Mouse (Mus musculus) cerebellum, adult (tissue): ENCODE data around the gene Dnmt3a.
"Not testable (repeated sequence)": the region's sequence is repeated elsewhere in the genome, so short reads cannot be mapped to it uniquely, and the experiment has no call there.

Experiments used
- ATAC-seq: cut with Nextera tagmentation; 2 replicates; pipeline ENCODE4 v1.9.2; 2017; ENCODE audit warnings: mild to moderate bottlenecking, moderate library complexity, mixed read lengths; ENCODE audit not compliant: insufficient number of reproducible peaks, low FRiP score, low TSS enrichment

Gene Dnmt3a

DNA sequence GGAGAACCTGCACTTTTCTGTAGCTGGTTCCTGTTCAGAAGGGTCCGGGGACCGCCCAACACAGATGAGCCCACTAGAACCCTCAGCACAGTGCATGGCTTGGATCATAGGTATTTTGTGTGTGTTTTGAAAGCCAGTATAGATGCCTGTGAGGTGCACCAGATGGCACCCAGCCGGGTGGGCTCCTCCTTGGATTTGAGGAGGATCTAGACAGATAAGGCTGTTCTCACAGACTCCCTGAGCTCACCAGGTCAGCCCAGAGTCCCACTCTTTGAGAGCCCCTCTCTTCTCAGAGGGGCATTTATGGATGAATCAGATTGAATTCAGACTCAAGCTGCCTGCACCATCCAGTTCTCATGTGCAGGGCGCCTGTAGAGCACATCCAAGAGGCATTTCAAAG is 101.2 kb downstream of the Dnmt3a start:
- no peak for ATAC-seq

DNA sequence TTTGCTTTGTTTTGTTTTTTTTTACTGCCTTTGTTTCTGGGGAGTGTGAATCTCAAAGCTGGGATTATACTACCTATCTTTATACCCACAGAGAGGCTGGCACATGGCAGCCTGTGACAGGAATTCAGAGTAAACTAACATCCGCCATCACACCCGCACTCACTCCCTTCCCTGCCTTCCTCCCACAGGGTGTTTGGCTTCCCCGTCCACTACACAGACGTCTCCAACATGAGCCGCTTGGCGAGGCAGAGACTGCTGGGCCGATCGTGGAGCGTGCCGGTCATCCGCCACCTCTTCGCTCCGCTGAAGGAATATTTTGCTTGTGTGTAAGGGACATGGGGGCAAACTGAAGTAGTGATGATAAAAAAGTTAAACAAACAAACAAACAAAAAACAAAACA is 101.6 kb downstream of the Dnmt3a start:
- ATAC-seq, result no peak

DNA sequence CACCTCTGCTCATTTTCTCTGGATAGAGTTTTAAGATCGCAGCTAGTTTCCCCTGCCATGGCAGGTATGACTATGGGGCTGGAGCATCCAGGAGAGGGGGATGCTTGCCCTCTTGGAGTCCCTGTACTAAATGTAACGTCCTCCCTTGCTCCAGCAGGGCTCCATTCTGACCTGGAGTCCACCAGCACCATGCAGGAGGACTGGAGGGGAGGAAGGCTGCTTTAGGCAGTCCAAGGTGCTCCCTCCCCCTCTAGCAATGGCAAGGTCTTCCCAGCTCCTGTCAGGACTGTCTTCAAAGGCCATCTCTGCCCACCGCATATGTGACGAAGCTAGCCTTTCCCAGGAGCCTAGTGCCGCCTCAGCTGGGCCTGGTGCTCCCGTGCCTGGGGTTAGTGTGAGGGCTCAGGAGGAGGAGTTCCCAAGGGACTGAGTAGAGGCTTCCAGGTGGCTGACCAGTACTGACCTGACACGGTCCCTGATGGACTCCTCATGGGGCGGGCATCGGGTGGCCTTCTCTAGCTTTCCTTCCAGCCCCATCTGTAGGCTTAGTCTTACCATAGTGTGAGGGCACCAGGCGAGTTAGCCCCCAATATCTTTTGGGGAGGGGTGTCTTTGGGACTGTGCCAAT is 104.8 kb downstream of the Dnmt3a start:
- ATAC-seq, result no peak; the same call in 1 of the 2 replicates

DNA sequence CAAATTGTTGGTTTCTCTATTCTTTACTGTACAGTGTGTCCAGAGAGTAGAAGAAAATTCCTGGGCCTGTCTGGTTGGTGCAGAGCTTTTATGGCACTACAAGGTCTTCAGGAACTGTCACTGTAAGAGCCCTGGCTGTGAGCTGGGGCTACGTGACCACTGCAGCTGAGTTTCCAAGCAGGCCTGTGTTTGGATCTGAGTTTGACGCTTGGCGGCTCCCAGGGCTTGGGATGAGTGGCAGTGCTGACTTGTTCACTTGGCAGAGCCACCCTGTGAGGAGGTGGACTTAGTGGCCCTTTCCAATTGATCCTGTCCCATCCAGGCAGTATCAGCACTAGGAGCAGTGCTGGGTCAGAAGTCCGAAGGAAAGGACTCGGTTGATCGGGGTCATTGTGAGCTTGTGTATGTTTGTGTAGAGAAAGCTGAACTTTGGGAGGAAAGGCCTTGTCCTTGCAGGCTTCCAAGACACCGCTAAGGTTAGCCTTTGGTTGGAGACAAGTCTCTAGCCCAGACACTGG is 106.1 kb downstream of the Dnmt3a start:
- ATAC-seq, result no peak

DNA sequence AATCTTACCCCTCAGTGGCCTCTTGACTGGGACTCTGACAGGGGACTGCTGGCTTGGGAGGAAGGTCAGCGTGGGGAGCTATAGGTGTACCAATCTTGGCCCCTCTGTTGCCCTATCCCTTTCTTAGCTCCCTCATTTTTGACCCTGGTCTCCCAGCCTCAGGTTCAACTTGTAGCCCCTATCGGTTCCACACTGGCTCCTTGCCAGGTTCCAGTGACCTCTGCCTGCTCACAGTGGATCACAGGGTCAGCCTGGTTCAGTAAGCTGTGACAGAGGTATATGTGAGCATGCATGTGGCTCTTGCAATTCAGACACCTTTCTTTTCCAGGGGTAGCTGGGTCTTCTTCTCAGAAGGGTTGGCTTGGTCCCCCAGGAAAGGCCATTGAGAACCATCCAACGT is 110.0 kb downstream of the Dnmt3a start:
- ATAC-seq, result no peak; the same call in 1 of the 2 replicates

DNA sequence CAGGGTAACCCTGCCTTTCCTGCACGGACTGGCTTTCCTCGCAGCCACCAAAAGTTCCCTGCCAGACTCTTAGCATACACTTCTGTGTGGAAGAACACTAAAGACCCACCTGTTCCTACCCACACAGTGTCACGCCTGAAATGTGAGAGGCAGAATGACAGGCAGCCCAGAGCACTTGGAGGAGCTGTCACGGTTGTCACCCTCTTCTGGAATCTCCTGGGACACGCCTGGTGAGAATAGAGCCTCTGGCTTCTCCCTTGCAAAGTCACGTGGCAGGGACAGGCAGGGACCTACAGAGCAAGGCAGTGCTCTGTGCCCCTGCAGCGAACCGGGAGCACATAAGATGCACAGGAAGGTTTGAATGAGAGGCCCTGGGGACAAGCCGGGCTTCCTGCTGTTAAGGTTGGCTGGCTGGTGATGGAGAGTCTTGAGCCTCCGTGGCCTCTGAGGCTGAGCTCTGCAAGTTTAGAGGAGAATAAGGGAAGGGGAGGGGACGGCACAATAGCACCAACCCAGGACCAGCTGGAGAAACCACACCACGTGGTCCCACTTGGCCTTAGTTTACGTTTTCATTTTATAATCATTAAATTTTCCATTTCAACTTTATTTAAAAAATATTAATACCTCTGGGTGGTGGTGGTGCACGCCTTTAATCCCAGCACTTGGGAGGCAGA is 112.0 kb downstream of the Dnmt3a start:
- ATAC-seq, result no peak

DNA sequence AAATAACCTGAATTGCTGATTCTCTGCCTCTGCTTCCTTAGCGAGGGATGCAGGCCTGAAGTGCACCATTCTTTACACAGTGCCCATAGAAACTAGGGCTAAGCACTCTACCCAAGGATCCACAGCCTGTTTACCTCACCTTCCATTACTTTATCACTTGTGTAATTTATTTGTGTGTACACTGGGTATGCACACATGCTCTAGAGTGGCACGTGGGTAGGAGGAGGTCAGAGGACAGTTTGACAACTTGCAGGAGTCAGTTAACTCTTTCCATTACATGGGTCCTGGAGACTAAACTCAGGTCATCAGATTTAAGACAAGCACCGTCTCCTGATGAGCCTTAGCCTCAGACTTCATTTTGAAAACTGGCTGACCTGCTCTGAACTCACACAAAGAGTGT is 112.8 kb downstream of the Dnmt3a start:
- no peak for ATAC-seq

DNA sequence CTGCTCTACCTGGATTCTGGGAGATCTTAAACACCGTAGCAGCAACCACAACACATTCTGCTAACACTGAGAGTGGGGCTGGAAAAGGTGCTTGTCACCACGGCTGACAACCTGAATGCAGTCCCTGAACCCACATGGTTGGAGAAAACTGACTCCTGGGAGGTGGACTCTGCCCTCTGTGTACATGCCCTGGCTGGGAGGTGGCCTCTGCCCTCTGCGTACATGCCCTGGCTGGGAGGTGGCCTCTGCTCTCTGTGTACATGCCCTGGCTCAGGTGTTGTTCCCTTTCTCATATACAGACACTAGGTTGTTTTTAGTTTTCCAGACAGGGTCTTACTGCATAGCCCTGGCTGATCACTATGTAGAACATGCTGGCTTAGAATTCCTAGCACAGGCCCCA is 113.6 kb downstream of the Dnmt3a start:
- ATAC-seq, result no peak

DNA sequence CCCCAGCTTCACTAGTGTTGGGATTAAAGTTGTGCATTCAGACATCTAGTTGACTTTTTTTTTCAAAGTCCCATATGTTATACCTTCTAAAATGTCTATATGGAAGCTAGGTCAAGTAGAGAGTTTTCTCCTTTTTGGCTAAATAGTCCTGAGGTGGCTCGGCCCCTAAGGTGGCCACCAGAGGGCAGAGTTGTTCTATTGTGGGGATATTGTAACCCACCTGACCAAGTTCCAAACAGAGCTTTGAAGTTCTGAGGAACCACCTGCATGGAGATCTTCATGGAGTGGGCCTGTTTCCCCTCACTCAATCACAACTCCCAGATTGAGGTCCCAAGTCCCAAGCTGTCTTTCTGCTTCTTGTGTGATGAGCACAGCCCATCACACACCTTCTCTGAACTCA is 120.3 kb downstream of the Dnmt3a start:
- 0 out of 2 replicates have a peak, but pooled peaks have one; percentile 58 for ATAC-seq

DNA sequence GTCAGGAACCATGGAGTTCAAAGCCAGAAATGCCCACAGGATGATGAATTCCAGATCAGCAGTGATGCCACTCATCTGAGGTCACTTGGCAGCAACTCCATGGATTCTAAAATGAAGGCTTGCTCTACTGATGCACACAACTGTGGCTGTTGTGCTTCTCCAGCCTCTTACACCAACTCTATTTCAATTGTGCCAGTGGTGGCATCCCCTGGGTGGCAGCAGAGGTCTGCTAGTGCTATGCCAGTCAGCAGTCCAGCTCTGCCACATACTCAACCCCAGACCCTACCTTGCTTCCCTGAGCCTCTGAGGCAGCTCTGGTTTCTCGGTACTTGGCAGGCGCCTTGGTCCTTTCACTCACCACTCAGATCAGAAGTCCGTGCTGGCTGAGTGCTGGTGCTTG is 123.0 kb downstream of the Dnmt3a start:
- ATAC-seq, result peak; percentile 63

DNA sequence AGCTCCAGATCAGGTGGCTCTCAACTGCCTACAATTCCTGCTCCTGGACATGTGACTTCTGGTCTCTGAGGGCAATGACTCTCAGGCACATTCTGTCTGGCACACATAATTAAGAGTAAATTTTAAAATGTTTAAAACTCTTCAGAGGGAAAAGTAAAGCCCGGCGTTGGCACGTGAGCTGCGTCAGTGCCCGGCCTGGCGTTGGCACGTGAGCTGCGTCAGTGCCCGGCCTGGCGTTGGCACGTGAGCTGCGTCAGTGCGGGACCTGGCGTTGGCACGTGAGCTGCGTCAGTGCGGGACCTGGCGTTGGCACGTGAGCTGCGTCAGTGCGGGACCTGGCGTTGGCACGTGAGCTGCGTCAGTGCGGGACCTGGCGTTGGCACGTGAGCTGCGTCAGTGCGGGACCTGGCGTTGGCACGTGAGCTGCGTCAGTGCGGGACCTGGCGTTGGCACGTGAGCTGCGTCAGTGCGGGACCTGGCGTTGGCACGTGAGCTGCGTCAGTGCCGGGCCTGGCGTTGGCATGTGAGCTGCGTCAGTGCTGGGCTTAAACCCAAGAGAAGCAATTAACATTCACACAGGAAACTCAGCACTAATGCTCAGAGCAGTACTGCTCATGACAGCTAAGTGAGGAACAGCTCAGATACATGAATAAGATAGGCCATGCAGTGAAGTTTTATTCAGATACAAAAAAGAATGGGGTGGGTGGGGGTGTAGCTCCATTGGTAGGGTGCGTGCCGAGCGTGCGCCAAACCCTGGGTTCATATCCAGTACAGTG is 124.5 kb downstream of the Dnmt3a start:
- not testable (repeated sequence) for ATAC-seq

DNA sequence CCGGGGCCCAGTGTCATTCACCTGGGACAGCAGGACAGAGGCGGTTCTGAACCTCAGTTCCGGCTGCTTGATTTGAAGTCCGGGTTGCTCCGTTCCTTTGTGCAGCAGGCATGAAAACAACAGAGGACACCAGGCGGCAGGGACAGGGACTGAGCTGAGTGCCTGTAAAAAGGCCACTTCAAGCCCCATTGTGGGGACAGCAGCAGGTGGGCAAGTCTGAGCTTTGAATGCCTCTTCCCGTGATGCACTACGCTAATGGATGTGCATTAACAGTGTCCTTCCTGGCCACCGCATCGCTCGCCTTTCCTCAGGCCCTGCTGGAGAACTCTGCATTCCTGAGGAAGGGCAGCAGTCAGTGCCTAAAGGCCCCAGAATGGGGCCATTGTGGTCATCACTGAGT is 136.2 kb downstream of the Dnmt3a start:
- no peak for ATAC-seq

DNA sequence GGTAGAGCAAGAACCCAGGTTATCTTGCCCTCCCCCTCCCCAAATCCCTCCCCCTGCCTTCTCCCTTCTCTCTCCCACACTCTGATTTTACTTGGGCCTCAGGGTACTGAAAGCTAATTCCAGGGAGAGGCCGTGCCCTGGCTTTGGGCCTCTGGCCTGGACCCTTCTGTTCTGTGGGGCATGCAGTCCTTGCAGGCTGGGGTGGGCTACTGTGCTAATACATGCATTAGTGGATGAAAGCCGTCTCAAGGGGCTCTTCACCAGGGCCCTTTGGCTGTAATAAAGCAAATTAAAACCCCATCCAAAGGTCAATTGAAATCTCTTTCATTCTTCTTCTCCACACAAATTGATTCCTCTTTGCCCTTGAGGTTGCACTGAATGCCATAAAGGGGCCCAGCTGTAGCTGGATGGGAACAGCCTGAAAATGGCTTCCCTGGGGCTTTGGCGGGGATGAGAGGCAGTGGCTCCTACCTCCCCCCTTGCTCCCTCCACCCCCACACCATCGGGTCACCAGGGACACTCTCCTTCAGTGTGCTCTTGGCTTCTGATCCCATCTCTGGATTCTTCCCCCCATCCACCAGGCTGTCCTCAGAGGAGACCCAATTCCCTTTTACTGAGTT is 138.8 kb downstream of the Dnmt3a start:
- ATAC-seq, result no peak

DNA sequence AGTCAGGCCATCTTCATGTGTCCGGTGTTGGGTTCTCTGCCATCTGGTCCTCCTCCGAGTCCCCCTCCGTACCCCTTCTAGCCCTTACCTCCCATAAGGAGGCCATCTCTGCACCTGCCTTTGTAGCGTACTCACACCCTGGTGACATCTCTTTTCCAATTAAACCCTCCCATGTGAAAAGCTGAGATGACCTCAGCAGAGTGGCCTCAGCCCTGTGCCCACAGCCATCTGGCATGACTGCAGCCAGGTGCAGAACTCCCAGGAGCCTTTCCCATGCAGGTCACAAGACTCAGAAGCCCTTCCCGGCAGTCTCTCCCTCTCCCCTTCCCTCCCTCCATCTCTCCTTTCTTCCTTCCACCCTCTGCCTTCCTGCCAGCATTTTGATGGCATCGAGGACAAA is 141.7 kb downstream of the Dnmt3a start:
- ATAC-seq, result peak; percentile 64; the same call in 1 of the 2 replicates

DNA sequence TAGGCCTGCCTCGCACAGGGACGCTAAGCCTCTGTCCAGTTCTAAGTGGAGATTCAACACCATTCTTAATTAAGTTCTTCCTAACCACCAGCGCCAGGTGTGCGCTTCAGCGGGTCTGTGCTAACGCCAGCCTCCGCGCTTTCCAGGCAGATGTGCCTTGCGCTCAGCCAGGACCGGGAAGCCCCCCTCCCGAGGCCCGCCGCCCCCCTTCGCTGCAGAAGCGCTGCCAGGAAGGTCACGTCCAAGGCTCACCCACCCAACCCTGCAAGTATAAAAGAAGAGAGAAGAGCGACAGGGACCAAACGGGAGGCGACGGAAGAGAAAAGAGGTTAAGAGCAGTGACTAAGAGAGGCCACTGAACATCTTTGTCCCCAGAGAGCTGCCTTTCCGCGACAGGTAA is 148.8 kb downstream of the Dnmt3a start, which contains the start of gene Pomc:
Gene Pomc (plus strand): TSS at position 301 of the 400 bp plus-strand sequence.
- no peak for ATAC-seq

DNA sequence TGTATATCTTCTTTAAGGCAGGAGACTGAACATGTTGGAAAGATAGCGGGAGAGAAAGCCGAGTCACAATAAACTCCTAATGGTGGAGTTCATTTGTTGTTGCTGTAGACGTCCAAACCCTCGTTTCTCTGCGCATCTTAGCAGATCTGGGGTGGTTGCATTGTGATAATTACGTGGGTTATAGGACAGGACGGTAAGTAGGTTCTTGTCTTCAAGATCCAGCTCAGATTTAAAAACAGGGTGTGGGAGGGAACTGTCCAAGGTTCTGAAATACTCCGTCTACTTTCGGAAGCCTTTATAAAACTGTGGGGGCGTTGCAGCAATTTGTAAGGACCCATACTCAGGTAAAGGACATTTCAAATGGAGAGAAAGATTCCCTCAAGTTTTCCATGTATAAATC is 149.6 kb downstream of the Dnmt3a start:
- no peak for ATAC-seq

DNA sequence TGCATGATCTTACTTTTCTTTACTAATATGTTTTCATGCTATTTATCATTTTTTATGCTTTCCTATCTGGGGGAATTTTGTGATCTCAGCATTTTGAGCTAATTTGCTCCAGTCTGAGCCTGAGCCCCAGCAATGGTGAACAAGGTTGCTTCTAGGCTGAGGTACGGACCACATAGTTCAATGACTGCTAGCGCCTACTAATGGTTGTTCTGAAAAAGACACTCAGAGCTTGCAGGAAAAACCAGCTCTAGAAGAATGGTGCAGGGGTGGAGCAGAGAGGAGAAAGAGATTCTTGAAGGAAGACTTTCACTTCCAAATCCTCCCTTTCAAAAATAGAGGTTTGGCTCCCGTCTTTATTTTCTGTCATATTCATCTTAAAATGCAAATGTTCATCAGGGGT is 150.5 kb downstream of the Dnmt3a start:
- ATAC-seq, result no peak

DNA sequence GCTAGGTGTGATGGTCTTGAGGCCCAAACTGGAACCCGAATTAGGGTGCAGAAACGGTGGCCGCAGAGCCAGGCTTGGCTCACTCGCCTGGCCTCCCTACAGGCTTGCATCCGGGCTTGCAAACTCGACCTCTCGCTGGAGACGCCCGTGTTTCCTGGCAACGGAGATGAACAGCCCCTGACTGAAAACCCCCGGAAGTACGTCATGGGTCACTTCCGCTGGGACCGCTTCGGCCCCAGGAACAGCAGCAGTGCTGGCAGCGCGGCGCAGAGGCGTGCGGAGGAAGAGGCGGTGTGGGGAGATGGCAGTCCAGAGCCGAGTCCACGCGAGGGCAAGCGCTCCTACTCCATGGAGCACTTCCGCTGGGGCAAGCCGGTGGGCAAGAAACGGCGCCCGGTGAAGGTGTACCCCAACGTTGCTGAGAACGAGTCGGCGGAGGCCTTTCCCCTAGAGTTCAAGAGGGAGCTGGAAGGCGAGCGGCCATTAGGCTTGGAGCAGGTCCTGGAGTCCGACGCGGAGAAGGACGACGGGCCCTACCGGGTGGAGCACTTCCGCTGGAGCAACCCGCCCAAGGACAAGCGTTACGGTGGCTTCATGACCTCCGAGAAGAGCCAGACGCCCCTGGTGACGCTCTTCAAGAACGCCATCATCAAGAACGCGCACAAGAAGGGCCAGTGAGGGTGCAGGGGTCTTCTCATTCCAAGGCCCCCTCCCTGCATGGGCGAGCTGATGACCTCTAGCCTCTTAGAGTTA is 154.2 kb downstream of the Dnmt3a start:
- ATAC-seq, result peak; percentile 90

DNA sequence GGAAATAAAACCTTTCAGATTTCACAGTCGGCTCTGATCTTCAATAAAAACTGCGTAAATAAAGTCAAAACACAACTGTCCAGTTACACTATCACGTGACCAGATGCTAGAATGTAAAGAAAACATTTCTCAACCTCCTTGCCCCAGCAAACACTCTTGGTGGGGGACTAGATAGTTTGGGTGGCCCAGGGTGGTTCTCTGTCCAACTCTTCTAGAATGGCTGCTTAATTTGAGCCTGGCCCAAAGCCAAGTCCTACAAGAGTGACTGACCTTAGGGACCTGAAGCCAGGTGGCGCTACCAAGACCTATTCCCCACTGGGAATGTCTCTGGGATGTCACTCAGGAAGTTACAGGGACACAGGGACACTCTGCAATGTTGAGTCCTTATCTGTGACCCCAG is 154.7 kb downstream of the Dnmt3a start:
- ATAC-seq, result no peak
